ENCODE assay signal across 20 mouse cellular contexts in genomic region chr7:125336826-125337225, GRCm38 (mm10).
"Had no signal": no experiment of that assay in that cellular context is flagged by ENCODE, and none has a peak within 500 bp of the region (broad histone marks: within the 10 kb centered on the region; RNA-seq: fewer than 3 reads in every experiment).

No protein-coding gene starts in this region.

- H3K4me3 ChIP-seq: limb, embryonic 12.5 days; limb, embryonic 15.5 days; megakaryocyte, embryonic 14.5 days; midbrain, embryonic 10.5 days; midbrain, embryonic 13.5 days; stomach, embryonic 15.5 days had no signal

- H3K36me3 ChIP-seq: limb, embryonic 12.5 days; limb, embryonic 15.5 days; midbrain, embryonic 10.5 days; midbrain, embryonic 13.5 days; stomach, embryonic 15.5 days had no signal

- H3K4me2 ChIP-seq: limb, embryonic 12.5 days; limb, embryonic 15.5 days; liver, embryonic 11.5 days; midbrain, embryonic 13.5 days; stomach, embryonic 15.5 days had no signal

- H3K4me1 ChIP-seq: megakaryocyte, embryonic 14.5 days; midbrain, embryonic 10.5 days had no signal

- H3K9ac ChIP-seq: limb, embryonic 12.5 days; limb, embryonic 15.5 days; liver, embryonic 14.5 days; liver, postnatal 0 days; midbrain, embryonic 13.5 days; stomach, embryonic 15.5 days had no signal

- H3K27me3 ChIP-seq: limb, embryonic 15.5 days; midbrain, embryonic 13.5 days; stomach, embryonic 15.5 days had no signal

- H3K9me3 ChIP-seq: limb, embryonic 12.5 days; limb, embryonic 15.5 days; megakaryocyte, embryonic 14.5 days; midbrain, embryonic 10.5 days; midbrain, embryonic 13.5 days; stomach, embryonic 15.5 days had no signal

- H3K27ac ChIP-seq: hindbrain, postnatal 0 days; limb, embryonic 15.5 days; liver, embryonic 14.5 days; midbrain, embryonic 10.5 days; midbrain, embryonic 13.5 days; stomach, embryonic 15.5 days had no signal

- DNase-seq: kidney, adult 18-20 months; kidney, adult 9 months; kidney, postnatal 14 days; kidney, postnatal 4 days; left cerebral cortex, postnatal 4 days; liver, postnatal 0 days; right cerebral cortex, postnatal 25 days; spleen, adult 18-20 months; thymus, adult 18-20 months had no signal

- ATAC-seq: hindbrain, postnatal 0 days; inflammation-experienced regulatory T-cells, adult 6 months; intestine, embryonic 16.5 days; liver, postnatal 0 days; midbrain, embryonic 13.5 days had no signal
